Mouse (Mus musculus): Measurements from ENCODE around the gene Dusp11.
"Not testable (repeated sequence)": the region's sequence is repeated elsewhere in the genome, so short reads cannot be mapped to it uniquely, and the experiment has no call there.

The Dusp11 gene

GRCm38 (mm10) chr6:85936508-85937465 is 24.7 kb downstream of the Dusp11 start:
- DNase-seq (ENCODE audit: low spot score in 2 of 2): peak; percentile 80 to 86

DNA sequence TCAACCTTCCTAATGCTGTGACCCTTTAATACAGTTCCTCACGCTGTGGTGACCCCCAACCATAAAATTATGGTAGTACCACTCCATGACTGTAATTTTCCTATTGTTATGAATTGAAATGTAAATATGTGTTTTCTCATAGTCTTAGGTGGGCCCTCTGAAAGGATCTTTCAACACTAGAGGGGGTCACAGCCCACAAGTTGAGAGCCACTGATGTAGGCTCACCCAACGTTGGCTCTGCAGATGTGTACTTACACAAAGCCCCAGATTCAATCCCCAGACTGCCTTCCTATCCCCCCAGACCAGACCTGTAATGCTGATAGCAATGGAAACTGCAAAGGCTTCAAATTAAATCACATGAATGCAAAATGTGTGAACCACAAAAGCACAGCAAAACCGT is 25.8 kb downstream of the Dusp11 start:
- DNase-seq (ENCODE audit: low spot score in 2 of 2): no peak

DNA sequence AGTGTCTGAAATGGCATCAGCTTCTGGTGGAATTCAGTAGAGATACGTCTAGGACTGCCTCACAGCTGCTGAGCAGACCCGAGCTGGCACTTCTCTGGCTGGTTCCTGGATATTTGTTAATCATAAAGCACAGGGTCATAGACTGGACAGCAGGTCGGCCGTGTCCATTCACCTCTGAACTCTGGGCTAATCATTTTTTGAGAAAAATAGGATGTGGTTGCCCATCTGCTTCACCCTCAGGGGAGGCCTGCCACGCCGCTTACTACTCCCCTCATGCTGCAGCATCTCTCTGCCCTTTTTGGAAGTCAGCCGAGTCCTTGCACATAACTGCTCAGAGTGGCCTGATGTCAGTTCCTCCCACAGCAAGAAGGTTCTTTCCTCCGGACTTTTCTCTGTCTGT is 27.4 kb downstream of the Dusp11 start:
- DNase-seq (ENCODE audit: low spot score in 2 of 2): peak in 1 of 2 experiments; percentile 47

DNA sequence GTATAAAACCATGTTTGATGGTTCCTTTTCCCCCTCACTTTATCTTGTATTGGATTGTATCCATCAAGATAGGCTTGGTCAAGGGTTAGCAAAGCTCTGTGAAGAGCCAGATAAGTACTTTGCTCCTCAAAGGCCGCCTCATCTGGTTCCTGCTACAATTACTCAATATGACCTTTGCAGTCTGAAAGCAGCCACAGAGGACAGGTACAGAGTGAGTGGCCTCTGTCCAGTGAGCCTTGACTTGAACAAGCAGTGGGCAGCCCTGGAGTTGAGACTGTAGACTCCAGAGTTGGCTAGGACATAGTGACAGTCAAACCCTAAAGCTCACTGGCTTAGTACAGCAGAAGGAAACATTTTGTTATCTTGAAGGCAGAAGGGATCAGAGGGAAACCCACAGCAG is 32.2 kb downstream of the Dusp11 start:
- no peak for DNase-seq (ENCODE audit: low spot score in 2 of 2)

DNA sequence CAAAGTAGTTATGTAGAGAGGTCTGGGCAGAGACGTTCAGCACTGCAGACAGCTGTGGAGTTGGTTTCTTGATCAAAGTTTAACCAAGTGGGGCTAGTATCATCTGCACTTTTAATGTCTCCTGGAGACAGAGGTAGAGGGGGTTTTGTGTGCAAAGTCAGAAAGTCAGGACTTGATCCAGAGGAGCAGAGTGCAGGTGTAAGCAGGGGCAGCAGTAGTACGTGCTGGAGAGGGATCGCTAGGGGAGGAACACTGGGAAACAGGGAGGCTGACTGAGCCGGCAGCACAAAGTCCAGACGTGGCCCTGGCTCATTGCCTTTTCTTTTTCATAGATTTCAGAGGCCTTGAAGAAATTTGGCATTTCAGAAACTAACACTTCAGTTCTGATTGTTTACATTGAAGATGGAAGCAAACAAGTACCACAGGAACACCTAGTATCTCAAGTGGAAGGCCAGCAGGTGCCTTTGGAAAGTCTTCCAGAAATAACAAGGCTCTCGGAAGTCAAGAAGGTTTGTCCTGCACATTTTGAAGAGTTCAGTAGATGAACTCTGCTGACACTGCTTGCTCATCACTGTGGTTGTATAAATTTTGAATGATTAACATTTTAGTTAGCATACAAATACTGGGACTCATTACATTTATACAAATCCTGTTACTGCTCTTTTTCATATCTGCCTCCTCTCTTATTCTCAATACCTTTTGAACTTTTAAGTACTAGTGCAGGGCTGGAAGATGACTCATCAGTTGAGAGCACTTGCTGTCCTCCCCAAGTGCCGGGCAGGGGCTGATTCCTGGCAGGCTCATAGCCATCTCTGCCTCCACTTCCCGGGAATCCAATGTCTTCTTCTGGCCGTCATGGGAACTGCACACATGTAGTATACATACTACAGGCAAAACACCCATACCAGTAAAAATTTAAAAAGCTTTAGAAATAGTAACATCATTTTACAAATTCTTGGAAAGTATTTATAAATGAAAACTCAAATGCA is 33.7 kb downstream of the Dusp11 start:
- DNase-seq (ENCODE audit: low spot score in 2 of 2): no peak

- no peak for DNase-seq (ENCODE audit: low spot score in 2 of 2)
Observed at GRCm38 (mm10) chr6:85926709-85927108, 34.8 kb downstream of the Dusp11 start.

DNA sequence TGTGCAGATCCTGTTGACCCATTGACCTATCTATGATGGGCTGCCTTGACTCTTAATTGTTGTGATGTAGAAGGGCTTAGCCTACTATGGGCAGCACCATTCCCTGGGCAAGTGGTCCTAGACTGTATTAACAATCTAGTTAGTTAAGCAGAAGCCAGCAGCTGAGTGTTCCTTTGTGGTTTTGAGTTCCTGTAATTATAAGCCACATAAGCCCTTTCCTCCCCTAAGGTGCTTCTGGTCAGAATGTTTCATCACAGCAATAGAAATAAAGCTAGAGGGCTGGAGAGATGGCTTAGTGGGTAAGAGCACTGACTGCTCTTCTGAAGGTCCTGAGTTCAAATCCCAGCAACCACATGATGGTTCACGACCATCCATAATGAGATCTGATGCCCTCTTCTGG is 37.8 kb downstream of the Dusp11 start:
- DNase-seq (ENCODE audit: low spot score in 2 of 2): no peak

DNA sequence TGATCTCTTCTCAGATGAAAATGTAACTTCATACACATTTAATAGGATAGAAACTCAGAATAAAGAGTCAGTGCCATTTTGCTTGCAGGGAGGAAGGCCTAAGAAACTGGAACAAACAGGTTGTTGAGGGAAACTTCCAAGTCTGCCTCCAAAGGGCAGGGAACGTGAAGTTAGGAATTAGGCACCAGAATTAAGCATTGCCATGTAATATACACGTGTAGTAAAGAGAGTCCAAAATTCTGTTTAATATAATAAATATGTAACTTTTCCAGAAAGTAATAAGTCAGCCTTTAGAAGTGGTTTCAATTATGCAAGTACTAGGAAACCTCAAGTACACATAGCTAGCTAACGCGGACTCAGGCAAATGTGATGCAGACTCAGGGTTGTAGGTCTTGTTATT is 42.1 kb downstream of the Dusp11 start:
- no peak for DNase-seq (ENCODE audit: low spot score in 2 of 2)

GRCm38 (mm10) chr6:85918341-85918740 is 43.1 kb downstream of the Dusp11 start:
- DNase-seq (ENCODE audit: low spot score in 2 of 2): not testable (repeated sequence)

DNA sequence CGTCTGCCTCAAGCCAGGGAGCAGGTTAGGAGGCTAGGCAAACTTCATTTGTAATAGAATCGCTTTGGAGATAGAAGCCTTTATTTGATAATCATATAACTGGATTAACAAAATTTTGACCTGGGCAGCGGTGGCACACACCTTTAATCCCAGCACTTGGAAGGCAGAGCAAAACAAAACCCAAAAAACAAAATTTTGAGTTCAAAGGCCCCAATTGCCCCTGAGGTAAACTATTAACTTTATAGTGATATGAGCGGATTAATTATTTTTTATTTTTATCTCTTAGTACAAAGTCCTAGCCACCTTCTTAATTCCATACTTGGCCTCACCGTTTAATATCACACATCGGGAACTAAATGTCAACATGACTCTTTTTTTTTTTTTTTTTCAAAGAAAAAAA is 44.9 kb downstream of the Dusp11 start:
- no peak for DNase-seq (ENCODE audit: low spot score in 2 of 2)

GRCm38 (mm10) chr6:85915539-85916513 is 45.6 kb downstream of the Dusp11 start, which contains the start of gene Nat8f1:
Nat8f1 (minus strand) TSS chr6:85915687.
- peak; percentile 83 to 86 for DNase-seq (ENCODE audit: low spot score in 2 of 2)

- no peak for DNase-seq (ENCODE audit: low spot score in 2 of 2)
Observed at GRCm38 (mm10) chr6:85915141-85915538, 46.3 kb downstream of the Dusp11 start.

- DNase-seq (ENCODE audit: low spot score in 2 of 2): no peak
Observed at GRCm38 (mm10) chr6:85911587-85911986, 49.9 kb downstream of the Dusp11 start, which contains the start of gene Tprkb. Tprkb (plus strand) TSS chr6:85911865.

- DNase-seq (ENCODE audit: low spot score in 2 of 2): peak in 1 of 2 experiments; percentile 10
Observed at GRCm38 (mm10) chr6:85909704-85910103, 51.8 kb downstream of the Dusp11 start.

DNA sequence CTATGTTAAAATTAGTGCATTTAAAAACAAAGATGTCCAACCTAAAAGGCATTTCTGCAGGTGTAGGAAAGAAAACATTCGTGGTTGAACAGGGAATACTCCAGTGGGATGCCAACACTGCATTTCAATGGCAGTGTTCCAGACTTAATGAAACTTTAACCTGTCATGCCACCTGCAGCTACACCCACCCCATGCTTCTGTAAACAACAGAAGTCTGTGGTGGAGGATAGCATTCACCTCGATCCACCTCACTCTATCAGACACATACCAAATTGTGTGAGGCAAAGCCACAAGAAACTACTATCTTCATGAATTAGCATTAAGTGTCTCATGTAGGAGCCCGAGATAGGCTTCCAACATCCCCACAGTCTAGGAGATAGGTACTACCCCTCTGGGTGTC is 53.1 kb downstream of the Dusp11 start:
- DNase-seq (ENCODE audit: low spot score in 2 of 2): peak in 1 of 2 experiments; percentile 40

GRCm38 (mm10) chr6:85906911-85907351 is 54.5 kb downstream of the Dusp11 start:
- not testable (repeated sequence) for DNase-seq (ENCODE audit: low spot score in 2 of 2)

GRCm38 (mm10) chr6:85904642-85905061 is 56.8 kb downstream of the Dusp11 start, which contains the start of gene Nat8f4:
Nat8f4 (minus strand) TSS chr6:85904884.
- peak; percentile 53 to 73 for DNase-seq (ENCODE audit: low spot score in 2 of 2)

- DNase-seq (ENCODE audit: low spot score in 2 of 2): no peak
Observed at GRCm38 (mm10) chr6:85902303-85902702, 59.2 kb downstream of the Dusp11 start.

- DNase-seq (ENCODE audit: low spot score in 2 of 2): not testable (repeated sequence)
Observed at GRCm38 (mm10) chr6:85898596-85899475, 62.6 kb downstream of the Dusp11 start.

Measured in urinary bladder, postnatal 4 days (tissue).